Mouse (Mus musculus): ENCODE measurements around the gene Neurl2. TPM values are rescaled to one million over a fixed set of nuclear protein-coding genes. Genes with fewer than 3 reads are reported as not detected.
A peak's percentile ranks its signal among the peaks of the same experiment; 100 is the strongest.
"Not testable (repeated sequence)": the region's sequence is repeated elsewhere in the genome, so short reads cannot be mapped to it uniquely, and the experiment has no call there.

Neurl2 gene
- polyA plus RNA-seq, 1 experiment = 17.9 TPM

GRCm38 (mm10) chr2:164804533-164805331 lies 28.5 kb downstream of the Neurl2 start, which contains the start of the genes Acot8 and Zswim3:
Gene Acot8 (minus strand): TSS chr2:164804882.
Gene Zswim3 (plus strand): TSS chr2:164805098.
- TF ChIP-seq CTCF (IDR thresholded peaks at IDR 0.05; ENCODE audit: insufficient read depth, low read length) (no peak), POLR2A (IDR thresholded peaks at IDR 0.05; ENCODE audit: borderline replicate concordance, extremely low read depth, low read depth, low read length) (peak; percentile 88)
- Histone ChIP-seq H3K4me3 (replicated peaks; ENCODE audit: extremely low read depth, low read depth, low read length) (peak within 1 kb of the TSS; percentile 95), H3K4me1 (ENCODE audit: control insufficient read depth, insufficient read depth, low read length) (peaks cover 3% of the 10 kb centered on the region; the same call in 1 of the 2 replicates)
- peak; percentile 98 for DNase-seq
- WGBS = under 1% methylated on average over 47 of the region's 47 CpGs

GRCm38 (mm10) chr2:164803921-164804313 lies 29.3 kb downstream of the Neurl2 start:
- Histone ChIP-seq H3K4me3 (replicated peaks; ENCODE audit: extremely low read depth, low read depth, low read length) (no peak overlapping the region), H3K4me1 (ENCODE audit: control insufficient read depth, insufficient read depth, low read length) (peaks cover 3% of the 10 kb centered on the region; the same call in 1 of the 2 replicates)
- no peak for DNase-seq
- 50% methylated on average over 1 of the region's 1 CpGs for WGBS
- no peak for TF ChIP-seq CTCF (IDR thresholded peaks at IDR 0.05; ENCODE audit: insufficient read depth, low read length)
- no peak for TF ChIP-seq POLR2A (IDR thresholded peaks at IDR 0.05; ENCODE audit: borderline replicate concordance, extremely low read depth, low read depth, low read length)

GRCm38 (mm10) chr2:164803201-164803920 lies 29.9 kb downstream of the Neurl2 start:
- no peak for DNase-seq
- WGBS = 80% methylated on average over 16 of the region's 16 CpGs
- no peak overlapping the region for H3K4me3 ChIP-seq (replicated peaks; ENCODE audit: extremely low read depth, low read depth, low read length)
- TF ChIP-seq CTCF (IDR thresholded peaks at IDR 0.05; ENCODE audit: insufficient read depth, low read length) (no peak), POLR2A (IDR thresholded peaks at IDR 0.05; ENCODE audit: borderline replicate concordance, extremely low read depth, low read depth, low read length) (no peak)
- H3K4me1 ChIP-seq (ENCODE audit: control insufficient read depth, insufficient read depth, low read length) = peaks cover 3% of the 10 kb centered on the region; the same call in 1 of the 2 replicates

- Histone ChIP-seq H3K4me3 (replicated peaks; ENCODE audit: extremely low read depth, low read depth, low read length) (no peak overlapping the region), H3K4me1 (ENCODE audit: control insufficient read depth, insufficient read depth, low read length) (peaks cover 3% of the 10 kb centered on the region; the same call in 1 of the 2 replicates)
- WGBS = 81% methylated on average over 13 of the region's 13 CpGs
- DNase-seq = no peak
- no peak for TF ChIP-seq CTCF (IDR thresholded peaks at IDR 0.05; ENCODE audit: insufficient read depth, low read length)
These were observed 32.8 kb downstream of the Neurl2 start for GRCm38 (mm10) chr2:164800252-164801004.

GRCm38 (mm10) chr2:164798554-164798953 lies 34.7 kb downstream of the Neurl2 start:
- DNase-seq; H3K4me3 ChIP-seq (replicated peaks; ENCODE audit: extremely low read depth, low read depth, low read length); H3K4me1 ChIP-seq (ENCODE audit: control insufficient read depth, insufficient read depth, low read length): not testable (repeated sequence)
- WGBS = 64% methylated on average over 6 of the region's 6 CpGs

GRCm38 (mm10) chr2:164795868-164796267 lies 37.4 kb downstream of the Neurl2 start:
- no peak overlapping the region for H3K4me3 ChIP-seq (replicated peaks; ENCODE audit: extremely low read depth, low read depth, low read length)
- TF ChIP-seq CTCF (IDR thresholded peaks at IDR 0.05; ENCODE audit: insufficient read depth, low read length) = no peak
- TF ChIP-seq POLR2A (IDR thresholded peaks at IDR 0.05; ENCODE audit: borderline replicate concordance, extremely low read depth, low read depth, low read length) = no peak
- no peak for DNase-seq
- H3K4me1 ChIP-seq (ENCODE audit: control insufficient read depth, insufficient read depth, low read length) = peaks cover 4% of the 10 kb centered on the region
- 77% methylated on average over 4 of the region's 4 CpGs for WGBS

- peaks cover 7% of the 10 kb centered on the region for H3K4me1 ChIP-seq (ENCODE audit: control insufficient read depth, insufficient read depth, low read length)
- TF ChIP-seq POLR2A (IDR thresholded peaks at IDR 0.05; ENCODE audit: borderline replicate concordance, extremely low read depth, low read depth, low read length) = no peak; the same call in 1 of the 2 replicates
- TF ChIP-seq CTCF (IDR thresholded peaks at IDR 0.05; ENCODE audit: insufficient read depth, low read length) = peak; percentile 78
- peak; percentile 68 for DNase-seq
- no peak overlapping the region for H3K4me3 ChIP-seq (replicated peaks; ENCODE audit: extremely low read depth, low read depth, low read length)
- WGBS = 24% methylated on average over 5 of the region's 5 CpGs
These were observed 39.0 kb downstream of the Neurl2 start for GRCm38 (mm10) chr2:164794293-164794692.

GRCm38 (mm10) chr2:164793772-164794171 lies 39.5 kb downstream of the Neurl2 start:
- DNase-seq = no peak
- 85% methylated on average over 2 of the region's 2 CpGs for WGBS
- TF ChIP-seq POLR2A (IDR thresholded peaks at IDR 0.05; ENCODE audit: borderline replicate concordance, extremely low read depth, low read depth, low read length) (no peak), CTCF (IDR thresholded peaks at IDR 0.05; ENCODE audit: insufficient read depth, low read length) (no peak)
- Histone ChIP-seq H3K4me1 (ENCODE audit: control insufficient read depth, insufficient read depth, low read length) (peaks cover 8% of the 10 kb centered on the region), H3K4me3 (replicated peaks; ENCODE audit: extremely low read depth, low read depth, low read length) (no peak overlapping the region)

- Histone ChIP-seq H3K4me1 (ENCODE audit: control insufficient read depth, insufficient read depth, low read length) (peaks cover 14% of the 10 kb centered on the region), H3K4me3 (replicated peaks; ENCODE audit: extremely low read depth, low read depth, low read length) (no peak overlapping the region)
- TF ChIP-seq POLR2A (IDR thresholded peaks at IDR 0.05; ENCODE audit: borderline replicate concordance, extremely low read depth, low read depth, low read length) (no peak), CTCF (IDR thresholded peaks at IDR 0.05; ENCODE audit: insufficient read depth, low read length) (peak; percentile 88)
- WGBS = 75% methylated on average over 3 of the region's 3 CpGs
- DNase-seq = peak; percentile 50
These were observed 40.0 kb downstream of the Neurl2 start for GRCm38 (mm10) chr2:164793236-164793635.

All from lung, adult 2 months (tissue).